Mouse (Mus musculus): ENCODE results near the gene 9530003J23Rik. TPM values are rescaled to one million over a fixed set of nuclear protein-coding genes. Genes with fewer than 3 reads are reported as not detected.

The 9530003J23Rik gene
- polyA plus RNA-seq, 1 experiment from 2014 or later = not detected

DNA sequence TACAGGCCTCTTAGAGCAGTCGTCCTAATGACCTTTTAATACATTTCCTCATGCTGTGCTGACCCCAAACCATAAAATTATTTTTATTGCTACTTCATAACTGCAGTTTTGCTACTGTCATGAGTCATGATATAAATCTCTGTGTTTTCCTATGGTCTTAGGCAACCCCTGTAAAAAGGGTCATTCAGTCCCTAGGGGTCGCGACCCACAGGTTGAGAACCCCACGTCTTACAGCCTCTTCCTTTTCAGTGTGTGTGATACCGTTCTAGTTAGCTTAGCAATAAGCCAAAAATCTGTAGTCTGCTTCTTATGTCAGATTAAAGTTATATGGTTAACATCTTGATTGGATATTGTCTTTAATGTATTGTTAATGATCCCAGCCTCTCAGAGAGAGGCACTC lies 45.1 kb downstream of the 9530003J23Rik start:
- no peak for DNase-seq (ENCODE audit: low spot score)

DNA sequence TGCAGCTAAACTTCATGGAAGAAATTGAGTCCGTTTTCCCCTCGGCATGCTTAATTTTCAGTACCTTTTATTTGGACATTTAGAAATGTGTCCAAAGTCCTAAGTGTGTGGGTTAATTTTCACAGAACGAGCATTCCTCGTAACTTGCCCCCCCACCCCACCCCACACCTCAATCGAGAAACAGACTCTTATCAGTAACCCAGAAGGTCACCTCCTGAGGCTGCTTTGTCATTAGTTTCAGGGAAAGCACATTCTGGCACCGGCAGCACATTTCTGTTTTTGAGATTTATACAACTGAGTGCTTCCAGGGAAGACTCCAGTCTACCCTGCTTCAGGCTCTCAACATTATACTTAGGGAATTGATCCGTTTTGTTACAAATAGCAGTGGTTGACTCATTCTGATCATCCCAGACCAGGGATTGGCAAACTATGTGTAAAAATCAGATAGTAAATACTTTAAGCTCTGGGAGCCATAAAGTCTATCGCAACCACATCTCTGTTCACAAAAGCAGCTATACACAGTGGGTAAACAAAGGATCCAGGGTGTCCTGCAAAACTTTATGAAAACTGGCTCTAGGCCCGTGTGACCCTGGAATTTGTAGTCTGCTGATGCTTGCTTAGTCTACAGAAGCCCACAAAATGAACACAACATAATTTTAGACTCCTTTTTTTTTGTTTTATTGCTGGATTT lies 53.0 kb downstream of the 9530003J23Rik start:
- DNase-seq (ENCODE audit: low spot score) = no peak

Other genes starting within 250 kb of the 9530003J23Rik start
- gene Lrrc10, start 193.4 kb downstream of the 9530003J23Rik start, polyA plus RNA-seq (2015; fragmentation: Nextera tagmentation; extraction: Ambion mirVana) = not detected in 2 replicates
- 263 and 270 TPM in 2 replicates for gene Cct2, start 174.9 kb downstream of the 9530003J23Rik start, polyA plus RNA-seq (2015; fragmentation: Nextera tagmentation; extraction: Ambion mirVana)
- gene Frs2, start 90.2 kb downstream of the 9530003J23Rik start, polyA plus RNA-seq (2015; fragmentation: Nextera tagmentation; extraction: Ambion mirVana) = 13.1 and 14.6 TPM in 2 replicates
- 89.8 and 97.7 TPM in 2 replicates for gene Yeats4, start 14.2 kb downstream of the 9530003J23Rik start, polyA plus RNA-seq (2015; fragmentation: Nextera tagmentation; extraction: Ambion mirVana)
- 102 and 114 TPM in 2 replicates for gene Lyz2, start 43.6 kb upstream of the 9530003J23Rik start, polyA plus RNA-seq (2015; fragmentation: Nextera tagmentation; extraction: Ambion mirVana)
- gene Lyz1, start 54.2 kb upstream of the 9530003J23Rik start, polyA plus RNA-seq (2015; fragmentation: Nextera tagmentation; extraction: Ambion mirVana) = 10.6 and 11.3 TPM in 2 replicates
- 154 and 161 TPM in 2 replicates for gene Cpsf6, start 141.3 kb upstream of the 9530003J23Rik start, polyA plus RNA-seq (2015; fragmentation: Nextera tagmentation; extraction: Ambion mirVana)

Measured in thymus, postnatal 0 days (tissue).